Mouse (Mus musculus): Measurements from ENCODE around the gene Pitx3.
"Not testable (repeated sequence)": the region's sequence is repeated elsewhere in the genome, so short reads cannot be mapped to it uniquely, and the experiment has no call there.

Gene Pitx3

DNA sequence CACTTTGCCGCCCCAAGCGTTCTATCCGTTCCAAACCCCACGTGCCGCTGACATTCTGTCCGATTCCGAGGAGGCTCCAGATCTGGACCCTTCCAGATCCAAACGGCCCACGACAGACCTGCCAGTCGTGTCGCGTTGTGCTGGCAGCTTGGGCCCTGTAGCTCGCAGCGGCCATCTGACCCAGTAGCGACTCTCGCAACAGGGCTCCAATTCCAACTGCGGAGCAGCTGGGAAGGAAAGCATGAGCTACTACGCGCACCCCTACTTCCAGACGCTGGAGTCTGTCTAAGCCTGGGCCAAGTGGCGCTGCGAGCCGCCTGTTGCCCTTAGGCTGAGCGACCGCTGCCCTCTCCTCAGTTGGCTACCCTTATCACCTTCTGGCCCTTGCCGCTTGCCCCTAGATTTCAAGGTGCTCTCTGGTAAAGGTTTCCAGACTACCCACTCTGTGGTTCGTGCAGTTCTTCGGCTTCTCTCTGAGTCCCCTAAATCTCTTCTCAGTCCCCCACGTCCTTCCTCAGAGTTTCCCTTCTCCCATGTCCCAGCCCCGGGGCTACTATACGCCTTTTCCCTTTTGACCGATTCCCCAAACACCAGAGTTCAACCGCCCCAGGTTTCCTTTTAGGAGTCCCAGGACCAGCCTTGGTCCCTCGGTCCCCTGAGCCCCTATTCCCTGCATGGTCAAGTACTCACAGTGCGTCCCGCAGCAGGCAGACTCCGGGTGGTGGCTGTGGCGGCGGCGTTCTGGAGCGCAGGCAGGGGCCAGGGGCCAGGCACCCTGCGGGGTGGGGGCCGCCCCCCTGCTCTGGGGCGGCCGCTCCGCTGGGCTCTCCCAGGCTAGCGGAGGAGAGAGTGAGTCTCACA is at the start of gene Pitx3:
Gene Pitx3, minus strand, starts transcription at position 816 of the 861 bp plus-strand sequence.
- DNase-seq (ENCODE audit: low read depth, low spot score), result no peak

DNA sequence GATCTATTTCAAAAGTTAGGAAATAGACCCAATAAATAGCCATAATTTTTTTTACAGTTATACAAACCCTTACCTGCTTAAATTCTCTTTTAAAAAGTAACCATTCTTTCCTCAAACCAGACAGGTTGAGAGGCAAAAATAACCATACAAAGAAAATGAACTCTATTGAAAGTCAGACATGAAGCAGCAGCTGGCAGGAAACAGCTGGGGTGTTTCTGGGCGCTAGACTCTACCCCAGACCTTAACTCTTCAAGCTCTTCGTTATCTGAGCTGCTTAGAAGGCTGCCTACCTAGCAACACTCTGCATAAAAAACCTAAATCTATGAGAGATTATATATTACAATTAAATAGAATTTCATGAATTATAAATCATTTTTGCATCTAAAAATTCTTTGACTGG is 39.1 kb upstream of the Pitx3 start:
- DNase-seq (ENCODE audit: low read depth, low spot score), result peak; percentile 36

DNA sequence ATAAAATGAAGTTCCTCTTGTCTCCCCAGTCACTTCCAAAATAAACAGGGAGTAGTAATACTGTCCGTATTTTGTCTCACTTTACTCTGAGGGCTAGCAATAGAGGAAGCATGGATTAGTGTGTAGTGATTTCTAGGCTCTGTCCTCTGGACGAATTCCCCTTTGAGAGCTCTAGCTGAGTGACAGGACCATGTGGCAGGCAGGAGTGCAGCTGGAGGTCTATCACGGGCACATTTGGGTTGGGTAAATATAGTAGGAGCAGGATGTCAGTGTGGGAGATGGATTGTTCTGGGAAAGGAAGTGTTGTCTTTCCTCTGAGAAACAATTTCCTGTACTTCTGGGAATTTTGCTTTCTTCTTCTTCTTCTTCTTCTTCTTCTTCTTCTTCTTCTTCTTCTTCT is 38.5 kb upstream of the Pitx3 start:
- DNase-seq (ENCODE audit: low read depth, low spot score), result peak; percentile 30

DNA sequence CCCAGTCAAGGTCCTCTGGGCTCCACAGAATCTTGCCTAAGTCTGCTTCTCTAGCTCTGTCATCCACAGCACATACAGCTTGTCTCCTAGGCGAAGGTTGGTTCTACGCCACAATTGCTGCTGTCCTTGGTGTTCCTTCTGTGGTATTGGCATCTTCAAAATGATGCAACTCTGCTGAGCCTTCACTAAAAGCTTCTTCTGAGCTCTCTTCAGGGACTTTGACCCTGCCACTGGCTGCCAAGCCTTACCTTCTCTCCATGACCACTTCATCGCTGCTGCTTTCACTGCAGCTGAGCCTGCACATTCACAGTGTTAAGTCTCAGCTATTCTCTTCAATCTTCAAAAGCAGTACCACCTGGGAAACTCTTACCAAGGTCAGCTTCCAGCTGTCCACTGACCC is 34.1 kb upstream of the Pitx3 start:
- no peak for DNase-seq (ENCODE audit: low read depth, low spot score)

DNA sequence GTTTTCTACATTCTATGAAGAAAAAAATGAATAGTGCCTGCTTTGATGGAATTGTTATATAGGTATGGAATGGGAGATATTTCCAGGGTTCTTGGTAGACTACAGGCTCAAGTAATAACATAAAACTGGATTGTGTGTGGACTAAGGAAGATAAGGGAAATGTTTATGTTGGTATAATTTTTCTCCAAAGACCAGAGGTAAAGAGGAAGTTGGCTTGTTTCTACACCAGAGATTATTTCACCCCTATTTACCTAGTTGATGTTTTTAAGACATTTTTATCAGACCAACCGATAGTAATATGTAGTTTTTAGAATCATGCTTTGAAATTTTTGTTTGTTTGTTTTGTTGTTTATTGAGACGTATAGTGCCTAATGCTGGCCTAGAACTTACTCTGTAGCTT is 32.1 kb upstream of the Pitx3 start:
- DNase-seq (ENCODE audit: low read depth, low spot score), result peak; percentile 10

DNA sequence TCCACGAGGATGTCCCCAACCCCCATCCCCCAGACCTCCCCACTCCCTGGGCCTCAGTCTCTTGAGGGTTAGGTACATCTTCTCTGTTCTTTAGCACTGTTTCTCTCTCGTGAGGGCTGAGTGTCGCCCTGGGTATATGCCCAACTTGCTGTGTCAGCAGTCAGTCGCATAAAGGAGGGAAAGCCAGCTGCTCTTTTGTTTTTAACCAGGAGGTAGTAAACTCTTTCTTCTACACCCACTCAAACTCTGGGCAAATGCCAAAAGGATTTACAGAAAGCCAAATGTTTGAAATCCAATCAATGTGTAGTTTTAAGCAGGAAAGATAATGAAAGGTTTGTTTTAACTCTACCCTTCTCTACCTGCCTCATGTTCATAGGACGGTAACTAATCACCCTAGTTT is 28.9 kb upstream of the Pitx3 start:
- DNase-seq (ENCODE audit: low read depth, low spot score), result no peak

DNA sequence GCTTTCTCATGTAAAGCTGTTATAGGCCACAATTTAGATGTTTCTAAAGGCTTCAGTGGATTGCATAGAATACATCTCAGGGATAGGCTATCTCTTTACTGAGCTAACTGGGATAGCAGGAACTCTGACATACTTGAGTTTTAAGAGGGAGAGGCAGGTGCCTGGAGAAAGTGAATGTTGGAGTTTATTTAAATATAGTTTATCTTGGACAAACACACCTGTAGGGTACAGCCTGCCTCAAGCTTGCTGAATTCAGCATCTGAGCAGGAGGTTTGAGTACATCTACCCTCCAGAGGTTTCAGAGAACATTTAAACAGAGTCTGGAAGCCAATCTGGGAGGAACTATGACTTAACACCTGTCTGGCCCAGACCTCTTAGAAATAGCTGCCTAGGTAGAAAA is 27.0 kb upstream of the Pitx3 start:
- no peak for DNase-seq (ENCODE audit: low read depth, low spot score)

DNA sequence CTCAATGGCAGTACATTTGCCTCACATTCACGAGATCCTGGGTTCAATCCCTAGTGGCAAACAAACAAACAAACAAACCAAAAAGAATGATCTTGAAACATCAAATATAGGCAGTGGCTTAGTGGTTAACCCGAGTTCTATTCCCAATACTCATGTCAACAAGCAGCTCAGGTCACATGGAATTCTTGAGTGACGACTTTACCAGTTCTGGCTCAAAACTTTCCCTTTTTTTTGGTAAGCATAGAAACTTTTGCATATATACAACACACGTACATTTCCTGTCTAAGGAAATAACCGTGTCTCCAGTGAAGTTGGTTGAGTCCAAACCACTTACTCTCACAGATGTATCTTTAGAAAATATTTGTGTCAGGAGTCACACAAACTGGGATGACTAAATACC is 24.4 kb upstream of the Pitx3 start:
- no peak for DNase-seq (ENCODE audit: low read depth, low spot score)

DNA sequence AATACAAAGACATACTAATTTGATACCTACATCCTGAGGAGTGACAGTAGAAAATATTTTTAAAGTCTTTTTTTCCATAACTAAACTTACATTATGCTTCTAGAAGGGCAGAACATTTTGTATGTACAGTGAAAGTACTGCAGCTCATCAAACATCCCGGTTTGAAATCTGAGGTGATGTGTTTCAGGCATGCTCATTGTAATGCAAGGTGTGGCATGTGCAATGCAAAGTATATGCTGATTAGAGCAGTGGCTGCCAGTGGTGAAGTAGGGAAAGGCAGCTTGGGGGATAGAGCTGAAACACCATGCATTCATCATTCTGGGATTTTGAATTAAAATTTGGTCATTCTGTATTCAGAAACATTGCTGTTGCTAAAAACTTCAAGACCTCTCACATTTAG is 21.8 kb upstream of the Pitx3 start:
- no peak for DNase-seq (ENCODE audit: low read depth, low spot score)

DNA sequence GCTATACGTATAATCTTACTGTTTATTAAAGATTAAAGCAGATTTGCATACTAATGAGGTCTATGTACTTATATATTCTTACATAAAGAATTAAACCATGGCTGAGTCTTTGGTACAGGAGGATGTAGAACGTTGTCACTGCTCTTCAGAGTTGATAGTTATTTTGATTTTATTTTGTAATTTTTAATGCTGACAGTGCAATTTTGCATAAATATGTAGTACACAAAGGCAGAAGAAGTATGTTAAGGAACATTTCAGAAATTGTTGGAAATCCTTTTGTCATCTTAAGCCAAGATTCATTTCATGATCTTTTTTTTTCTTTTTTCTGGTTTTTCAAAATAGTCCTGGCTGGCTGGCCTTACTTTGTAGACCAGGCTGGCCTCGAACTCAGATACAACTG is 21.3 kb upstream of the Pitx3 start:
- no peak for DNase-seq (ENCODE audit: low read depth, low spot score)

DNA sequence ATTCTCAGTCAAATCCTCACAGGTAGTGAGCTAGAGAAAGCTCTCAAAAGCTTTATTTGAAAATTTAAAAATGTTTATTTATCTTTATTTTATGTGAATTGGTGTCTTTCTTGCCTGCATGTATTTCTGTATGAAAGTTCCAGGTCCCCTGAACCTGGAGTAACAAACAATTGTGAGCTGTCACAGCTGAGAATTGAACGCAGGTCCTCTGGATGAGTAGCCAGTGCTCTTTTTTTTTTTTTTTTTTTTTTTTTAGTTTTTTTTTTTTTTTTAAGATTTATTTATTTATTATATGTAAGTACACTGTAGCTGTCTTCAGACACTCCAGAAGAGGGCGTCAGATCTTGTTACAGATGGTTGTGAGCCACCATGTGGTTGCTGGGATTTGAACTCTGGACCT is 19.0 kb upstream of the Pitx3 start:
- DNase-seq (ENCODE audit: low read depth, low spot score), result not testable (repeated sequence)

DNA sequence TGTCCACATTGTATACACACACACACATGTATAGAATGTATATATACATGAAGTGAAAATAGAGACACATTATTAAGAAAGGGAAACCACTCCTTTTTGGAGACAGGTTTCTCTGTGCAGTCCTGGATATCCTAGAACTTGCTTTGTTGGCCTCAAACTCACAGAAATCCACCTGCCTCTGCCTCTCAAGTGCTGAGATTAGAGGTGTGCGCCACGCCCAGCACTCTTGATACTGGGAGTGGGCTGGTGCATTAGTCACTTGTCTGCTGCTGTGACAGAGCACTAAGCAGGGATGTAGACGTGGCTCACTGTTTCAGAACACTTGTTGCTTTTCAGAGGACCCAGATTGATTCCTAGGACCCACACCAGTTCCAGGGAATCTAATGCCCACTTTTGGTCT is 17.8 kb upstream of the Pitx3 start:
- no peak for DNase-seq (ENCODE audit: low read depth, low spot score)

DNA sequence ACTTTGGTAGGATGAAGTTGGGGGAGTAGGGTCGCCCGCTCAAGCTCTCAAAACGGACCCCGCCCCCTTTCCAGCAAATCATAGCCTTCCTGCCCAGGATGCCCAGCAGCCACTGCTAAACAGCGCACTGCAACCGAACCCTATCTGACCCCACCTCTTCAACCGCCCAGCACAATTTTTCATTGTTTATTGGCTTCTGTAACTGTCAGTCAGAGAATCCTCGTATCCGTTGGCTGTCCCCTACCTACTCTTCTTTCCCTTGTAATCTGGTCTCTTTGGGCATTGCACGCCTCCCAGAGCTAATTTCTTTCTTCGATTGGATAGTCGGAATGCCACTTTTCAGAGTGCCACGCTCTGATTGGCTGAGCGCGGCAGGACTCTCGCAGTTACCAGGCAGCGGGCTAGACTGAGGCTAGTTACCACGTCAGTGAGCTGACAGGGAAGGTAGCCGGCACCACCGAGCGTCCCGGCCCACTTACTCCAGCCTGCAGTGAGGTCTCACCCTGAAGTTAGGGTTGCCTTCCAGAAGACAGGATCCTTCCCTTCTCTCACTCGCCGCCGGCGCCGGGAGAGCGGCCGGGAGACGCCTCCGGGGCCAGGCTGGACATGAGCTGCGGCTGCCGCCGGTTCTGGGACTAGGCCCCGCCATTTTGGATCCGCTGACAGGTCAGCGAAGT is 4.1 kb upstream of the Pitx3 start, which contains the start of gene Gbf1:
Gene Gbf1, plus strand, starts transcription at position 383 of the 677 bp plus-strand sequence.
- DNase-seq (ENCODE audit: low read depth, low spot score), result peak; percentile 98

DNA sequence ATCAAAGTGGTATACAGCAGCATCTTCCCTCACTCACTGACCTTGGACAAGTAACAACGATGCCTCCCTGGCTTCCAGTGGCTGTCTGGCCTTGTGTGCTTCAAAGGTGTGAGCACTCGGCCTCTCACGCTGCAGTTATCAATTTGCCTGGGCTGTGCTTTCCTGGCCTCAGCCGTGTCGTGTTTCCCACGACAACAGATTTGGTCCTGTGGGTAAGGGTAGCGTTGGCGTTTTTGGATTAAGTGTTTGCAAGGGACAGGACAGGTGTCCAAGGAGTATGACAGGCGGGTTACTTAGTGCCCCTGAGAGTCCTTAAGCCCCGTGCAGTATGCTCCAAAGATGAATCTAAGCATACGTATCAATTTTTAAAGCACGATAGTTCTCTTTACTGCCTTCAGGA is 965 bp upstream of the Pitx3 start:
- DNase-seq (ENCODE audit: low read depth, low spot score), result no peak

DNA sequence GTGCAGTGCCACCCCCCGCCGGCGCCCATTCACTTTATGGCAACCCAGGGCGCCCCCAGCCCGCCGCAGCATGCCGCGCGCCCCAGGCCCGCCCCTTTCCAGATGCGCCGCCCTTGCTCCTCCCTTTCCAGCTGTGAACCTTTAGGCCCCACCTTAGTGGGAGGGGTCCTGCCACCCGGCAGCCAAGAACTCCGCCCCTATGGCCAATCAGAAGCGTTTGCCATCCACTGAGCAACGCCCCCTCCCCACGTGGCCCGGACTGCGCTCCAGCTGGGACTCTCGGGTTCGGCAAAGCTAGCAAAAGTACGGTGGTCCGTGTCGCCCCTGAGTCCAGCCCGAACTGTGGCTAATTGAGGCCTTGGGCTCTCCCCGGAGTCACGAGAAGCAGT is 240 bp upstream of the Pitx3 start:
- DNase-seq (ENCODE audit: low read depth, low spot score), result peak; percentile 93

DNA sequence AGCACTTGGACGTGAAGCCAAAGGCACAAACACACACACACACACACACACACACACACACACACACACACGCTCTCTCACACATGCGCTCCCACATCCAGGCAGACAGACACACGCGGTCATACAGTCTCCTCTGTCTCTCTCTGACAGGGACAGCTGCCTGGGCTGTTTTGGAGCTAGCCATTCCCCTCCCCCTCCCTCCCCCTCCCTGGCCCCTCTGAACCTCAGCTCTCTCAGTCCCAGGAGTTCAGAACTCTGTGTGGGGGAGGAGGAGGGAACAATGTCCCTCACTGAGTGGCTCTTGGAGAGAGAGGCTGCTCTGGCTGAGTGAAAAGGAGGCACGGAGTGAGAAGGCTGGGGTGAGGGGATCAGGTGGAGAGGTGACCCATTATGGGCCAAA is 7.0 kb downstream of the Pitx3 start:
- DNase-seq (ENCODE audit: low read depth, low spot score), result no peak

DNA sequence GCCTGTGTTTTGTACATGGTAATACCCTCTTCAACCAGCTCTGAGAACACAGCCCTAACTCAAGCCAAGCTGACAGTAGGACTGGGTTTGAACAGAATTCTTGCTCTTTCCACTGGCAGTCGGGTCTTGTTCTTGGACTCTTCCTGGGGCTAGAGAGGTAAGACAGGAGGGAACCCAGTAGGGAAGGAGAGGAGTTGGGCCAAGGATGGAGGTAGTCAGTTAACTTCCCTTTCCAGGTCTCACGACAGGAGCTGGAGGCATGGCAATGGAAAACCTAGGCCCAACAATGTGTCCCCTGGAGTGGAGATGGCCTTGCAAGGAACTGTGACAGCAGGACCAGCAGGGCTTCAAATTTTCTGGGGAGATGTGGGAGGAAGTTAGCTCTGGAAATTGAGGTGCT is 7.8 kb downstream of the Pitx3 start:
- DNase-seq (ENCODE audit: low read depth, low spot score), result no peak

DNA sequence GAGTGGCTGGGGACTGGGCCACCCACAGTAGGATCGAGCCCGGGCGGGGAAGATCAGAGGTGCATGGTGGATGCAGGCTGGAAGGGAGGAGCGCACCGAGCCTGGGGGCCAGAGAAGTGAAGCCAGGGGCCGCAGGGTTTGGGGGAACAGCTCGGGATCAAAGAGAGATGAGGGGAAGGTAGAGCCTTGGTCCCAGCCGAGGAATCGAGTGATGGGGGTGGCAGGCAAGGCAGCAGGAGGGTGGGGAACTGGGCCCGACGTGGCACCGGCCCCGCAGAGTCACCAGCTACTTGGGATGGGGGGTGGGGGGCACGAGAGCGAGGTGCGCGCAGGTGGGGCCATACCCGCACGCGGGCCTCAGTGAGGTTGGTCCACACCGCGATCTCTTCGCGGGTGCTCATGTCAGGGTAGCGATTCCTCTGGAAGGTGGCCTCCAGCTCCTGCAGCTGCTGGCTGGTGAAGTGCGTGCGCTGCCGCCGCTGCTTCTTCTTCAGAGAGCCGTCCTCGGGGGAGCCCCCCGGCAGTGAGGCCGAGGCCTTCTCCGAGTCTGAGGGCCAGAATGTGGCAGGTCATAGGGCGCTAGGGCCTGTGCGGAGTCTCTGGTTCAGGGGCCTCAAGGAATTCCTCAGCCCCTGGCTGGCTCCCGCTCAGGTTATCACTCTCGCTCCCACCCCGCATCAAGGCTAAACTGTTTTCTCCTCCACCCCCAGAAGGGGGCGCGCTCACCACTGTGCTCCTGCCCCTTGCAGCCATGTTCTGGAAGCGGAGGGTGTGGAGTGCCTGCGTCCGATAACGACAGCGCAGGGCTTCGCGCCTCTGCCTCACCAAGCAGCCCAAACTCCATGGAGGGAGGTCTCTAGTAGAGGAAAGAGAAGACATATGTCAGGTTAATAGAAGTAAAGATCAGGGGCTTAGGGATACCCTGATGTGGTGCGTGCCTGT is 11.2 kb downstream of the Pitx3 start:
- peak; percentile 91 for DNase-seq (ENCODE audit: low read depth, low spot score)

DNA sequence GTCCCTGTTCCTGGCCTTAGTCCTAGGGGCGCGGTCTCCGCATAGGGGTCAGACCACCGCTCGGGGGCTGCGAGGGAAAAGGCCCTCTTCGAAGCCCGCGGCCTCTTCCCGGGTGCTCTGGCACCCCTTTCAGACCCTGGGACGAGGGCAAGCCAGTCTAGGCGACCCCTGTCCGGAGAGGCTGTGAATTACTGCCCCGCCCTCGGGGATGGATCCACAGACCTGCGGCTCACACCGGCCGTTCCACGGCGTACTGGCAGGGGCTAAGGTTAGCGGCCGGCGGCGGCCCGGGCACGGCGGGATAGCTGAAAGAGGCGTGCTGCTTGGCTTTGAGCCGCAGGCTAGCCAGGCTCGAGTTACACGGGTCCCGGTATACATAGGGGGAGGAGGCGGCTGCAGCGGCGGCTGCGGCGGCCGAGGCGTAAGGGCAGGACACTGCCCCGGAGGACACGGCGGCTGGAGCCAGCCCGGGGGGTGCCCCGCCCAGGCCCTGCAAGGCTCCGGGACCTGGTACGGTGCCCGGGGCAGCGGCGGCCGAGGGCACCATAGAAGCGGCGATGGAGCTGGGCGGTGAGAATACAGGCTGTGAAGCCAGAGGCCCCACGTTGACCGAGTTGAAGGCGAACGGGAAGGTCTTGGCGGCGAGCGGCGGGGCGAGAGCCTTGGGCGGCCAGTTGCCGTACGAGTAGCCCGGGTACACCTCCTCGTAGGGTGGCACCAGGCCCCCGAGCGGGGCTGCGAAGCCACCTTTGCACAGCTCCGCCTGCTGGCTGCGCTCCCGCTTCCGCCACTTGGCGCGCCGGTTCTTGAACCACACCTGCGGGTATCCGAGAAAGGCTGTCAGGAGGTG is 12.1 kb downstream of the Pitx3 start:
- peak; percentile 92 for DNase-seq (ENCODE audit: low read depth, low spot score)

DNA sequence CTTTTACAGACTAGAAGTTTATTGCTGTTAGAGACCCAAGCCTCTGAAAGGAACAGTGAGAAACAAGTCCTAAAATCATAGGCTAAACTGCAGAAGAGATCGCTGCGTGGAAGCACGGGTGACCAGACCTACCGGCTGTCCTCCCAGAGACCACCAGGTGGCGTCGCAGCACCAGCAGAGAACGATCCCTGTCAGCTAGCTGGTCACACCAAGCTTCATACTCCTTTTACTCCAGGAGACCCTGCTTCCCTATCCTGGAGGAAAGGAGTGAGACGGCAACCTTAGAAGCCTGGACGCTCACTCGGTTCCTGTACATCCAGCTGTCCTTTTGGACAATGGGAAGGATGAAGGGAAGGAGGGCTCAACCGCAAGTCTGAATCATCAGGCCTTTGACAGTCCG is 12.8 kb downstream of the Pitx3 start:
- DNase-seq (ENCODE audit: low read depth, low spot score), result peak; percentile 89

DNA sequence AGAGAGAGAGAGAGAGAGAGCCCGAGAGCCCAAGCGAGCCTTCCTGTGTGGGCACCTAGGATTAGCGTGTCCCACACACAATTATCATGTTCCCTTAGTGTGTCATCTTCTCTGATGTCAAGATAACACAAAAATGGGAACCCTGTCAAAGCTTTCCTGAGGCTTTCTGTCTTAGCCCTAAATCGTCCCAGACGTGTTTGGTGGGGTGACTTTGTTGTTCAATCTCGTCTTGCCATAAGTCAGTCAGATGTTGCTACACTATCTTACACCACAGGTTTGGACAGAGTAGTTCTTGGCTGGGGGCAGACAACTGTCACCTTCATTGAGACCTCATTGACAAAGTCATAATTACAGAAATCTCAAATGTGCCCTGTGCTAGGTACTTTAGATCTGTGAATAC is 15.5 kb downstream of the Pitx3 start:
- no peak for DNase-seq (ENCODE audit: low read depth, low spot score)

All from A20 (cell line).